Mouse (Mus musculus): Measurements from ENCODE around the gene Bst2. TPM values are rescaled to one million over a fixed set of nuclear protein-coding genes. Genes with fewer than 3 reads are reported as not detected.

Bst2 gene
- polyA plus RNA-seq, 1 experiment from 2014 or later: 0.27 TPM

- 64% methylated on average over 9 of the region's 9 CpGs for WGBS
- Histone ChIP-seq H3K9me3 (ENCODE audit: control insufficient read depth, low read length) (no peaks in the 10 kb centered on the region), H3K36me3 (ENCODE audit: control insufficient read depth, insufficient read depth, low read length) (no peaks in the 10 kb centered on the region), H3K4me3 (ENCODE audit: low read depth, low read length) (no peak overlapping the region), H3K4me1 (ENCODE audit: control insufficient read depth, insufficient read depth, low read length) (peaks cover 17% of the 10 kb centered on the region), H3K4me2 (ENCODE audit: low read depth, low read length) (peak overlapping the region; percentile 24; the same call in 1 of the 2 replicates), H3K9ac (replicated peaks; ENCODE audit: low read depth, low read length) (no peak overlapping the region), H3K27me3 (ENCODE audit: control insufficient read depth, insufficient read depth, low read length) (no peaks in the 10 kb centered on the region), H3K27ac (ENCODE audit: low read depth, low read length) (peak overlapping the region; percentile 71; the same call in 1 of the 2 replicates)
- ATAC-seq (ENCODE audit: low read depth): no peak; the same call in 1 of the 2 replicates
Measured at GRCm38 (mm10) chr8:71572847-71573633, 35.8 kb upstream of the Bst2 start.

- WGBS: 84% methylated on average over 2 of the region's 2 CpGs
- peak overlapping the region; percentile 93 for H3K4me2 ChIP-seq (ENCODE audit: low read depth, low read length)
- H3K4me3 ChIP-seq (ENCODE audit: low read depth, low read length): peak overlapping the region; percentile 62; the same call in 1 of the 2 replicates
- no peaks in the 10 kb centered on the region for H3K27me3 ChIP-seq (ENCODE audit: control insufficient read depth, insufficient read depth, low read length)
- H3K4me1 ChIP-seq (ENCODE audit: control insufficient read depth, insufficient read depth, low read length): peaks cover 17% of the 10 kb centered on the region
- ATAC-seq (ENCODE audit: low read depth): no peak
- H3K36me3 ChIP-seq (ENCODE audit: control insufficient read depth, insufficient read depth, low read length): no peaks in the 10 kb centered on the region
- no peak overlapping the region for H3K9ac ChIP-seq (replicated peaks; ENCODE audit: low read depth, low read length)
- peak overlapping the region; percentile 71; the same call in 1 of the 2 replicates for H3K27ac ChIP-seq (ENCODE audit: low read depth, low read length)
- H3K9me3 ChIP-seq (ENCODE audit: control insufficient read depth, low read length): no peaks in the 10 kb centered on the region
Measured at GRCm38 (mm10) chr8:71572077-71572476, 34.8 kb upstream of the Bst2 start.

GRCm38 (mm10) chr8:71570291-71570954, 33.2 kb upstream of the Bst2 start:
- ATAC-seq (ENCODE audit: low read depth): peak; percentile 87
- peak overlapping the region; percentile 83 for H3K27ac ChIP-seq (ENCODE audit: low read depth, low read length)
- peaks cover 17% of the 10 kb centered on the region for H3K4me1 ChIP-seq (ENCODE audit: control insufficient read depth, insufficient read depth, low read length)
- H3K9ac ChIP-seq (replicated peaks; ENCODE audit: low read depth, low read length): peak overlapping the region; percentile 68
- peak overlapping the region; percentile 62 for H3K4me3 ChIP-seq (ENCODE audit: low read depth, low read length)
- under 1% methylated on average over 41 of the region's 41 CpGs for WGBS
- no peaks in the 10 kb centered on the region for H3K27me3 ChIP-seq (ENCODE audit: control insufficient read depth, insufficient read depth, low read length)
- H3K36me3 ChIP-seq (ENCODE audit: control insufficient read depth, insufficient read depth, low read length): no peaks in the 10 kb centered on the region
- no peaks in the 10 kb centered on the region for H3K9me3 ChIP-seq (ENCODE audit: control insufficient read depth, low read length)
- H3K4me2 ChIP-seq (ENCODE audit: low read depth, low read length): peak overlapping the region; percentile 93

GRCm38 (mm10) chr8:71569366-71570290, 32.4 kb upstream of the Bst2 start:
- no peaks in the 10 kb centered on the region for H3K9me3 ChIP-seq (ENCODE audit: control insufficient read depth, low read length)
- peak overlapping the region; percentile 68 for H3K9ac ChIP-seq (replicated peaks; ENCODE audit: low read depth, low read length)
- peaks cover 17% of the 10 kb centered on the region for H3K4me1 ChIP-seq (ENCODE audit: control insufficient read depth, insufficient read depth, low read length)
- no peaks in the 10 kb centered on the region for H3K36me3 ChIP-seq (ENCODE audit: control insufficient read depth, insufficient read depth, low read length)
- peak overlapping the region; percentile 62 for H3K4me3 ChIP-seq (ENCODE audit: low read depth, low read length)
- H3K27ac ChIP-seq (ENCODE audit: low read depth, low read length): peak overlapping the region; percentile 83
- ATAC-seq (ENCODE audit: low read depth): peak; percentile 81
- no peaks in the 10 kb centered on the region for H3K27me3 ChIP-seq (ENCODE audit: control insufficient read depth, insufficient read depth, low read length)
- under 1% methylated on average over 51 of the region's 51 CpGs for WGBS
- H3K4me2 ChIP-seq (ENCODE audit: low read depth, low read length): peak overlapping the region; percentile 93

GRCm38 (mm10) chr8:71568941-71569340, 31.7 kb upstream of the Bst2 start:
- H3K27ac ChIP-seq (ENCODE audit: low read depth, low read length): peak overlapping the region; percentile 76
- H3K27me3 ChIP-seq (ENCODE audit: control insufficient read depth, insufficient read depth, low read length): no peaks in the 10 kb centered on the region
- WGBS: 23% methylated on average over 6 of the region's 6 CpGs
- ATAC-seq (ENCODE audit: low read depth): no peak
- peak overlapping the region; percentile 62 for H3K4me3 ChIP-seq (ENCODE audit: low read depth, low read length)
- H3K9me3 ChIP-seq (ENCODE audit: control insufficient read depth, low read length): no peaks in the 10 kb centered on the region
- H3K36me3 ChIP-seq (ENCODE audit: control insufficient read depth, insufficient read depth, low read length): no peaks in the 10 kb centered on the region
- H3K9ac ChIP-seq (replicated peaks; ENCODE audit: low read depth, low read length): peak overlapping the region; percentile 68
- peak overlapping the region; percentile 93 for H3K4me2 ChIP-seq (ENCODE audit: low read depth, low read length)
- peaks cover 17% of the 10 kb centered on the region for H3K4me1 ChIP-seq (ENCODE audit: control insufficient read depth, insufficient read depth, low read length)

- ATAC-seq (ENCODE audit: low read depth): peak; percentile 2; the same call in 1 of the 2 replicates
- H3K27me3 ChIP-seq (ENCODE audit: control insufficient read depth, insufficient read depth, low read length): no peaks in the 10 kb centered on the region
- peak within 1 kb of the TSS; percentile 62 for H3K4me3 ChIP-seq (ENCODE audit: low read depth, low read length)
- no peaks in the 10 kb centered on the region for H3K36me3 ChIP-seq (ENCODE audit: control insufficient read depth, insufficient read depth, low read length)
- WGBS: 10% methylated on average over 13 of the region's 13 CpGs
- H3K9me3 ChIP-seq (ENCODE audit: control insufficient read depth, low read length): no peaks in the 10 kb centered on the region
- H3K9ac ChIP-seq (replicated peaks; ENCODE audit: low read depth, low read length): peak within 1 kb of the TSS; percentile 68
- peaks cover 16% of the 10 kb centered on the region for H3K4me1 ChIP-seq (ENCODE audit: control insufficient read depth, insufficient read depth, low read length)
- peak within 1 kb of the TSS; percentile 93 for H3K4me2 ChIP-seq (ENCODE audit: low read depth, low read length)
- peak within 1 kb of the TSS; percentile 83 for H3K27ac ChIP-seq (ENCODE audit: low read depth, low read length)
Measured at GRCm38 (mm10) chr8:71568387-71568937, 31.2 kb upstream of the Bst2 start, which contains the start of gene Slc27a1. Gene Slc27a1, plus strand, starts transcription at chr8:71568882.

GRCm38 (mm10) chr8:71567587-71567986, 30.3 kb upstream of the Bst2 start:
- Histone ChIP-seq H3K36me3 (ENCODE audit: control insufficient read depth, insufficient read depth, low read length) (no peaks in the 10 kb centered on the region), H3K4me1 (ENCODE audit: control insufficient read depth, insufficient read depth, low read length) (peaks cover 10% of the 10 kb centered on the region), H3K27ac (ENCODE audit: low read depth, low read length) (no peak overlapping the region), H3K4me2 (ENCODE audit: low read depth, low read length) (no peak overlapping the region), H3K4me3 (ENCODE audit: low read depth, low read length) (no peak overlapping the region), H3K9ac (replicated peaks; ENCODE audit: low read depth, low read length) (no peak overlapping the region), H3K9me3 (ENCODE audit: control insufficient read depth, low read length) (no peaks in the 10 kb centered on the region), H3K27me3 (ENCODE audit: control insufficient read depth, insufficient read depth, low read length) (peaks cover 6% of the 10 kb centered on the region)
- 75% methylated on average over 7 of the region's 7 CpGs for WGBS
- no peak for ATAC-seq (ENCODE audit: low read depth)

- H3K9me3 ChIP-seq (ENCODE audit: control insufficient read depth, low read length): no peaks in the 10 kb centered on the region
- peaks cover 6% of the 10 kb centered on the region for H3K4me1 ChIP-seq (ENCODE audit: control insufficient read depth, insufficient read depth, low read length)
- no peak for ATAC-seq (ENCODE audit: low read depth)
- no peak within 1 kb of the TSS for H3K4me2 ChIP-seq (ENCODE audit: low read depth, low read length)
- peaks cover 15% of the 10 kb centered on the region for H3K27me3 ChIP-seq (ENCODE audit: control insufficient read depth, insufficient read depth, low read length)
- no peak within 1 kb of the TSS for H3K9ac ChIP-seq (replicated peaks; ENCODE audit: low read depth, low read length)
- H3K4me3 ChIP-seq (ENCODE audit: low read depth, low read length): no peak within 1 kb of the TSS
- WGBS: 75% methylated on average over 3 of the region's 3 CpGs
- no peaks in the 10 kb centered on the region for H3K36me3 ChIP-seq (ENCODE audit: control insufficient read depth, insufficient read depth, low read length)
- no peak within 1 kb of the TSS for H3K27ac ChIP-seq (ENCODE audit: low read depth, low read length)
Measured at GRCm38 (mm10) chr8:71566501-71566900, 29.2 kb upstream of the Bst2 start, which contains the start of gene Nxnl1. Gene Nxnl1, minus strand, starts transcription at chr8:71566601.
